Mouse (Mus musculus) ovary, postnatal 14 days (tissue): ENCODE measurements around the gene Vmn1r48.
"Not testable (repeated sequence)": the region's sequence is repeated elsewhere in the genome, so short reads cannot be mapped to it uniquely, and the experiment has no call there.

ENCODE experiments used
- DNase-seq: peaks from one replicate; pipeline ENCODE4 v3.0.0; 2022; ENCODE audit warnings: low spot score

Gene Vmn1r48

DNA sequence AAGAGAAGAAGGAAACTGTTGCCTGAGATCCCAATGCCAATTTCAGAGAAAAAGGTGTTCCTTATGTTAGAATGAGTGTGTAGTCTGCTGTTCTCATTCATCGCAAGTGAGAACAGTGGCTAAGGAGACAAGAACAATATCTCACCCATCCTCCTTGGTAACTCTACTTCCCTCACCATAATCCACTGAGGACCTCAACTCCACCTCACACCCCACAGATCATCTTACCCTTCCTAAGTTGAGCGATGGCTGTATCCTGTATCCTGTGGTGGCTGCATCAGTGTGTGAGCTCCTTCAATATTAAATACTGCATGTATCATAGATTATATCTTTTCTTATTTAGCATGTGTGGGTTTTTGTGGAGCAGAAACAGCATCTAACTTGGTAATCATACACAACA is at the start of gene Vmn1r48:
TSS of gene Vmn1r48 (minus strand) at position 101 of the 400 bp plus-strand sequence.
- DNase-seq = not testable (repeated sequence)

GRCm38 (mm10) chr6:90078406-90078805 is 41.8 kb upstream of the Vmn1r48 start, which contains the start of gene Vmn1r49:
Gene Vmn1r49 (minus strand): TSS chr6:90078506.
- DNase-seq = no peak

- not testable (repeated sequence) for DNase-seq
These were observed 20.8 kb downstream of the Vmn1r48 start, which contains the start of gene Vmn1r47 for GRCm38 (mm10) chr6:90015847-90016246. Gene Vmn1r47 (plus strand): TSS chr6:90016147.

GRCm38 (mm10) chr6:89985989-89986388 is 50.7 kb downstream of the Vmn1r48 start:
- no peak for DNase-seq
